Mouse (Mus musculus) T-helper 2 cell (primary cell): ENCODE measurements around the gene Pask.
"Not testable (repeated sequence)": the region's sequence is repeated elsewhere in the genome, so short reads cannot be mapped to it uniquely, and the experiment has no call there.

Experiments
- in situ Hi-C: fragments of 300-600 bp; cut with MboI, MseI; formaldehyde crosslinking; loops from one replicate; pipeline ENCODE4 v1.15.1; 2025; ENCODE audit warnings: high pct_unique_total_duplicates

The Pask gene

DNA sequence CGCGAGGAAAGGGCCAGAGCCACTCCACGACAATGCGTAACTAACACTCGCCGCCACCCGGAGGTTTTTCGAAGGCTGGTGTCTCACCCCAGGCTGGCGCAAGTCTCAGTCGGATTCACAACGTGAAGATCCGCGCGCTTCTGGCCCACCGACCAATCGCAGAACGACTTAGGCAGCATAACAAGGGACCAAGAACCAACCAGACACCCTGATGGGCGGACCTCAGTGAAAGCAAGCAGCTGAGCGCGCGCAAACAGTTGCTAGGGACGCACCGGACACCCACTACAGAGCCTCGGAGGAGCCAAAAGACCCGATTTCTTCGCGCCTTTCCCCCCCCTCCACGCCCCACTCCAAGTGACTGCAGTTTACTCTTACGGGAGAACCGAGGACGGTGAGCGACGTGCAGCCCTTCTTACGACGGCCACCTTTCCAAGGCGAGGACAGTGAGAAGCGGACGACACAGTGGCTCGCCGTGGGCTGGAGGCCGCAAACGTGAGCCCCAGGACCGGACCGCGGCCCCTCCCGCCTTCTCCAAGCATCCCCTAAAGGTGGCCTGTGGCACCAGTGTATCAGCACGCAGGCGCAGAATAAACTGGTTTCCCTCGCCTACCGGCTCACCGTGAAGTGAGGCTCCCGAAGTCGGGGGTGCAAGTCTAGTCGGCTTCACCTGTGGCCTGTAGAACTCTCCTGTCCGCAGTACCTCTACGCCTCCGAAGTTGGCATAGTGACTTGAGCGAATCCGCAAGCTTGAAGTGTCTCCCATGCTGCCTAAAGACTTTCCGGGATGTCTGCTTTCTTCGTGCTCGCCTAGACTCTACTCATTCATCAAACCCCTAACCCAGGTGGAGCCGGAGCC lies at the start of gene Pask, which contains the start of gene Ppp1r7:
Gene Pask (minus strand): TSS at position 835 of the 856 bp plus-strand sequence.
Gene Ppp1r7 (plus strand): TSS at position 207 of the 856 bp plus-strand sequence.
- in situ Hi-C loops: no loop called here

DNA sequence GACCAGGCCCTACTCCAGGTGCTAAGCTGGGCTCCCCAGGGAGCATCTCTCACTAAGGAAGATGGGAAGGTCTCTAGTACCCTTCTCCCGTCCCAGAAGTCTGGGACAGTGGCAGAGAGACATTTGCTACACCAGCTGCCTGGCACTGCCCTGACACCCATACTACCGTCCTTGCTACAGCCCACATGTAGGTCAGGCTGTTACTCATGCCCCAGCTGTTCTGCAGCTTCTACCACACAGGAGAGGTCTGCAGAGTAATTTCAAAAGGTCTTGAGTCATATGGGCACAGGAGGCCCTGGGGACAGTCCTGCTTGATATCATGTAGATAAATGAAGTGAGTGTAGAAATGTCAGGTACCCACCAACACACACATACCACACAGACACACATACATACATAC lies 45.6 kb upstream of the Pask start:
- in situ Hi-C loops: no loop called here

DNA sequence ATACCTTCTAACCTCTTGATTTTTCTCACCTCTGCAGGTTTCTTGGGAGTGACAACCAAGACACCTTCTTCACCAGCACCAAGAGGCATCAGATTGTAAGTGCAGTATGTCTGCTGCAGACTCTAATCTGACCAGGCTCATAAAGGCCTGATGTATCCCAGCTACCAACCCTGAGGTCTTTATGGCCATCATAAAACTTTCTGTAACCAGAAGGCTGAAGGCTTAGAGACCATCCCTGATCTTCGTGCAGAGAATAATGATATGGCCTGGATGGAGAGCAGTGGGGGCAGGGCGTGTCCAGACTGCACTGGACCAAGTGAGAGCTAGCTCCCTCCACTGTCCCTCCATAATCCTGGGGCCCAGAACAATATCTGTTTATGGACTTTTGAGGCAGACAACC lies 43.9 kb upstream of the Pask start:
- in situ Hi-C loops: no loop called here

DNA sequence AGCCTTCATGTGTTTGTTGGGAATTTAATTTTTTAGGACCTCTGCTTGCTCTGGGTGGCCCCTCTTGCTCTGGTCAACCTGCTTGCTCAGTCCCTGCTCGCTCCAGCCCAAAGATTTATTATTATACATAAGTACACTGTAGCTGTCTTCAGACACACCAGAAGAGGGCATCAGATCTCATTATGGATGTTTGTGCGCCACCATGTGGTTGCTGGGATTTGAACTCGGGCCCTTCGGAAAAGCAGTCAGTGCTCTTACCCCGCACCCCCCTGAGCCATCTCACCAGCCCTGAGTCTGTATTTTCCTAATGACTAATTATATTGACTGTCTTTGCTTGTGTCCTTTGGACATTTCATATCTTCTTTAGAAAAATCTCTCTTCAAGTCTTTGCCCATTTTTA lies 35.8 kb upstream of the Pask start:
- in situ Hi-C loops: no loop called here

DNA sequence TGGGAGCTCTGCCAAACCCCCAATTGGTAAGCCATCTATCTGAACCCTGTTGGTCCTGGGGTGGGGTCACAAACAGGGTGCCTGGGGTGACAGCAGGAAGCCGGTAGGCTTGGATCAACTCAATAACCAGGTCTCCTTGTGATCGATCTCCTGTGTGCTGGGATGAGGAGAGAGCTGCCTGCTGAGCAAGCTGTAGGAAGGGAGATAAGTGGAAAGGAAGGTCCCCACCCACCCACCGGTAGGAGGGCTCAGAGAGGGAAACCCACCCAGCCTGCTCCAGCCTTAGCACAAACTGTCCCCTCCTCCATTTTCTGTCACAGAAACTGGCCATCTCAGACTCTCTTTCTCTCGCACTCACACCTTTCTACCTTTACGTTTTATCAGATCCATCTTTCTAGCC lies 34.0 kb upstream of the Pask start:
- in situ Hi-C loops: no loop called here

DNA sequence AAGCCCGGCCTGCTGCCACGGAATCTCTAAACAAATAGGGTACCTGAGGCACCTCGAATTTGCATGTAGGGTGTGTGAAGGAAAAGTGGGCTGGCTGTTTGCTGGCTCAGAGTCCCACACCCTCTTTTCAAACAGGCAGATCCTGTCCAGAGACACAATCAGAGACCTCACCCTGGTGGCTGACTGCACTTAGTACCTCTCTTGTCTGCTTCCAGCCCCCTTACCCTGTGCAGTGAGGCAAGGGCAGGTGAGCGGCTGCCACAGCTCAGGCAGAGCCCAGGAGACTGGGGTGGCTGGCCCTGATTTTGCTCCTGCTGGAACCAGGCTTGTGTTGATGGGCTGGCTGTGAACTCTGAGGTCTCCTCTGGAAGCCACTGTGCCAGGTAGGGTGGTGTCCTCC lies 30.4 kb upstream of the Pask start, which contains the start of gene Ano7:
Gene Ano7 (plus strand): TSS at position 266 of the 400 bp plus-strand sequence.
- in situ Hi-C loops: no loop called here

DNA sequence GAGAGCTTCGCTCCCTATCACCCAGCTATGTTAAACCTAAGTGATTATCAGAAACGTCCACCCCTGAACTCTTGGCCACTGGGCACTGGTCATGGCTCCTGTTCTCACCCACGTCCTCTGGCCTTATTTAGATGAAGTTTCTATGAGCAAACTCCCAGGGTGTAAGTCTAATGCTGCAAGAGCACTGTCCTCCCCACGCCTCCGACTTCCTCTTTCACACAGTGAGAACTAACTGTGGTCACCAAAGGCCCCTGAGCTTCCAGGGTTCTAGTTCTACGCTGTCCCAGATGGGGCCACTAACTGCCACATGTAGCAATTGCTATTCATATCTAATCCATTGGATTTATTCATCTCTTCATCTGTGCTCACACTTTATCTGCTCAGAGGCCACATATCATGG lies 22.4 kb upstream of the Pask start:
- in situ Hi-C loops: no loop called here

DNA sequence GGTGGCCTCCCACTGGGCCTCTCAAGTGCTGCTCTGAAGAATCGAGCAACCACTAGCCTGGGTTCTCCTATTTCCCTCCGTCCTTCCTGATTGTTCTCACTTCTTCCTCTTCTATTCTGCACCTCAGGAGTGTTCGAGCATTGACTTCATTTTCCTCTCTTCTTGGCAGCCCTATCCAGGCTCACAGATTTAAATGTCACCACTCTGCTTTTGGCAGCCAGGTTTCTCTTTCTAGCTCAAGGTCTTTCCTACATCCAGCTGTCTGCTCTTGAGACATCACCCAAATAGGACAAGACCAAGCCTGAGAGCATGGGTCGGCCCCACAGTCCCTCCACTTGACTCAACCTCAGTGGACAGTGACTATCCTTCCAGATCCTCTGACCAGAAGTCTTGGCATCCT lies 19.4 kb upstream of the Pask start:
- in situ Hi-C loops: no loop called here

DNA sequence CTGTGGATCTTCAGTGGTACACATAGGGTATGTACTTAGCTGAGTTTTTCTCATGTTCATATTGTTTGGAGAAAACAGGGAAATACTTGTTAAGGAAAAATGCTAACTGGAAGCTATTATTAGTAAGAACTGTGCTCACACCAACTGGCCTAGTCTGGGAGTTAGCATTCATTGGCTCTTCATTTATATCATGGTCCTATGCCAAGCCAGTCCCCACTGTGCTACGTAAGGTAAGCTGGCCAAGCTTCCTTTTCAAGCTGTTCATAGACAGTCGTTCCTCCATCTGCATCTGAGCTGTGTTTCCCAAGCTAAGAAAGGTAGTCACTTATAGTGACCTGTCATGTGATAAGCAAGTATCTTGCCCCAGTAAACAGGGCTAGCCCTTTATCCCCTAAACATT lies 9.4 kb upstream of the Pask start:
- in situ Hi-C loops: loop anchor here (5.0 kb wide), 1 partner anchor 60 kb away; no protein-coding TSS in a partner anchor

DNA sequence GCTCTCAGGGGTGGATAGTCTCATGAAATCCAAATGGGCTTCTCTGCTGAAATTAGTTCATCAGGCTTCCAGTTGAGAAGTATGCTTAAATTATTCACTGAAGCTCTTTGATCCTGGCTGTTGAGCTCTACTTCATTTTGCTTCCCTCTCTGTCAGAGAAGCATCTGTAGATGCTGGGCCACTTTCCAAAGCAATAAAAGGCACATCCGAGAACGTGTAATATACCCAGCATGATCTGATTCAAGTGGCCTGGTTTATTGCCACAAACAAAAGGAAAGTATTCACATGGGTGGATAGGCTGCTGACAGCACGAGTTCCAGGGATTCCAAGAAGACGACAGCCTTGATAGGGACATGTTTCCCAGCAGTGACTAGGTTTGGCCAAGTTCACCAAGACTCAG lies 6.4 kb upstream of the Pask start:
- in situ Hi-C loops: loop anchor here (5.0 kb wide), 1 partner anchor 63 kb away; no protein-coding TSS in a partner anchor

DNA sequence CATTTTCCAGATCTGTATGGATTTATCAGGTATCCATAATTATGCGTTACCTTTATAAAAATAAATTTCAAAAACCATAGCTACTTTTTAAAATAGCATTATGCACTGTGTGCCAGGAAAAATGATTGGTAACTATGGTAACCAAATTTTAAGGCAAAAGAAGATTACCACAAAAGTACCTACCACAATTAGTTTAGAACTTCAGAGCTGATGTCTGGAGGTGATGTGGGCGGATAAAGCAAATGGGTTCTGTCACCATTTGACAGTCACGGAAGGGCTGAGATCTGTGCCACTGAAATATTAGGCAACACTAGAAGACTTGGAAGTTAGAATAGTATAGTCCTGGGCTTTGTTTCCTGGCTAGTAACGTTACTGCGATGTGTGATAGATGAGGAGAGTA lies 3.9 kb upstream of the Pask start:
- in situ Hi-C loops: no loop called here

DNA sequence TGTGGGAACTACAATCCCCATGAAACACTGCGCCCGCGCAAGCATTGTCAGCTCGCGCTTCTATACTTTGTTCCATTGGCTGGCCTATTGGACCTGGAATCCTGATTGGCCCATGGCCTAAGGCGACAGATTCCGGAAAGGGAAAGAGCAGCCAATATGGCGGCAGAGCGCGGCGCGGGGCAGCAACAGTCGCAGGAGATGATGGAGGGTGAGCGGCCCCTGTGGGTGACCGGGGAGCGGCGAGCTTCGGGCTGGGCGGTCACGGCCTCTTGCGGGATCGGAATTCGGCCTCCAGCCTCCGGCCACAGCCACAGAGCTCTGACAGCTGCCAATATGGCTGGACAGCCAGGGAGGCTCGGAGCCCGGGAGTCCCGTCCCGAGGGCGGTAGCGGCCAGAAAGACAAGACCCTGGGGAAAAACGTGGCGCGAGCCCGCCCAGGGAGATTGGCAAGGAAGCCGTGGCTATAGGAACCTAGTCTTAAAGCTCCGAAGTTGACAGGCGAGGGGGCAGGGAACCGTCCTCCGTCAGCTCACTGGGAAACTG lies 294 bp upstream of the Pask start:
- in situ Hi-C loops: no loop called here

DNA sequence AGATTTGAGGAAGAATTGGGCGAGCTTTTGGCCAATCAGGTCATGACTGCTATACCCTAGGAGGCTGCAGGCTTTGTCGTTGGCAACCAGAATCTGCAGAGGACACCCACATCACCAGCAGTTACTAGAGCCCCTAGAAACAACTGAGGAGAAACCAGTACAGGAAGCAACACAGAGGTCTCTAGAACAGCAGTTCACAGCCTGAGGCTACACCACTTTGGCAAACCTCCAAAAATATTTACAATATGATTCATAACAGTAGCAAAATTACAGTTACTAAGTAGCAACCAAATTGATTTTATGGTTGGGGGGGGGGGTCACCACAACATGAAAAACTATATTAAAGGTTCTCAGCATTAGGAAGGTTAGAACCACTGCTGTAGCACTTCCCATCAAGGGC lies 8.7 kb downstream of the Pask start:
- in situ Hi-C loops: no loop called here

DNA sequence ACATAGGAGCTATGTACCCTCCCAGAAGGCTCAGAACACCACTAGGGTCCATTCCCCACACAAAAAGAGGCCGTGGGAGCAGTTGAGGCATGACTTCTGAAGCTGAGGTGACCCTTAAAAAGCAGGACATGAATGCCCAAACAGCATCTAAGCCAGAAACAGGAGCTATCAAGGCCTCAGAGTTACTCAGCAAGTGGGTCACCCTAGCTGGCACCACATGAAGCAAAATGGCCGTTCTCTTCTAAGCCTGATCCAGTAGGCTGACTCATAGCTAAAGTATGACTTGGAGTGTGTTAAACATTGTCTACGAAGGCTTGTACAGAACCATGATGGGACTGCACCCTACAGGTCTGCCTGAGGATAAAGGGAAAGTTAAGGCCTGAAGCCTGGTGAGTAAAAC lies 16.8 kb downstream of the Pask start:
- in situ Hi-C loops: no loop called here

DNA sequence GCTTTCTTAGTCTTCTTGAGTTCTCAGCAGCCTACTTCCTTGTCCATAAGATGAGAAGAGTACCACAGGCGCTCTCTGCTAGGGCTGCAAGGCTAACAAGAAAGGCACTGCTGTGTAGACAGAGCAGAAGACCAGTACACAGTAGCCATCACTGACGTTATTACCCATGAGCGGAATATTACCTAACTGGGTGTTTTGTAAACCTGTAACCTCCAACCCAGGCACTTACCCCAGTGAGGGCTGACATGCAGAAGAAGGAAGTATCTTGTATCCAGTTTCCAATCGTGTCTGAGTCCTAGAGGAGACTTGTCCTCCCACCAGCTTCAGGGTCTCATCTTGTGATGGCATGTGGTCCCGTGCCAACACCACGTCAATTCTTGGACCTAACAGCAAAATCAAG lies 19.3 kb downstream of the Pask start:
- in situ Hi-C loops: no loop called here

DNA sequence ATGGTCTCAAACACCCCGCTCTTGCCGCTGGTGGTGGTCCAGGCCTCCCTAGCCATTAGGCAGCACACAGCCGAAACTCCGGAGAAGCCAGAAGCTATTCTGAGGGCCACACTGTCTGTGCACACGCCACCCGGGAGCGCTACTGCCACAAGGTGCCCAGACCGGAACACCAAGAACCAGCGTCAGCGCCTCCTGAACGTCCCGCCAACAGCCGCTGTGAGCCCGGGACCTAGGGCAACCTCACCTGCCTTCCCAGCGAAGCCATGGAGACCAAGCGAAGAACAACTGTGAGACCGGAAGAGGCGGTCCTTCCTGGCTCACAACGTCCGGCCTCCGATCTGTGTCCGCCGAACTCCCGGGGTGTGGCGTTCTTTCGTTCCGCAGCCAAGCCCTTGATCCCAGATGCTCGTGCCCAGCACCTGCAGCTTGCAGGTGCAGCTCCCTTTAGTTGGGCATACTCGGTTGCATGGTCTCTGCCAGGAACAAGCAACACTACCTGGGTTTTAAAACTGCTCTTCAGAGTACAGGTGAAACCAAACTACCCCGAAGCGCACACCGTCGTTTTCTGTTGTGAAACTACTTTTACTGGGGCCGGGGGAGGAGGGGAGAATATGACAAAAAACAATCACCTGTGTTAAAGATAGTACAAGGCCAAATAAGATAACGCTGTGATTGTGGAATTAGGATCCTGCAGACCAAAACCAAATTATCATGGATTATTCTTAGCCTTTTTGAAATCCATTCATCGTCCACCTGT lies 37.5 kb downstream of the Pask start, which contains the start of gene Mterf4:
Gene Mterf4 (minus strand): TSS at position 335 of the 757 bp plus-strand sequence.
- in situ Hi-C loops: no loop called here

DNA sequence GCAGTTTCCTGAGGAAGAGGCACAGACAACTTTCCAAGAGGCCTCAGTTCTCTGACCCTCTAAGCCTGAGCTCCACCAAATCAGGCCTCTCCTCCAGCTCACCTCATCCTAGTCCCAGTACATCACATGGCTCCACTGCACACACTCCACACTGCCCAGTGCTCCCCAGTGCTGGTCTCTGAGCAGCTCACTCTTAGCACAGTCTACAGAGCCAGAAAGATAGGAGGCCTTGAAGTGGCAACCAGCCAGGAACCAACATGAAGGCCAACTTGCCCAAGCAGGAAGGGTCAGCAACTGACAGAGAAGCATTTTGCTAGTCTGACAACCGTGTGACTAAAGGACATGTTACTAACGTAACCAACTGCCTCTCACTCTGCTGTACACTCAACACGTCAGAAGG lies 42.7 kb downstream of the Pask start:
- in situ Hi-C loops: no loop called here

DNA sequence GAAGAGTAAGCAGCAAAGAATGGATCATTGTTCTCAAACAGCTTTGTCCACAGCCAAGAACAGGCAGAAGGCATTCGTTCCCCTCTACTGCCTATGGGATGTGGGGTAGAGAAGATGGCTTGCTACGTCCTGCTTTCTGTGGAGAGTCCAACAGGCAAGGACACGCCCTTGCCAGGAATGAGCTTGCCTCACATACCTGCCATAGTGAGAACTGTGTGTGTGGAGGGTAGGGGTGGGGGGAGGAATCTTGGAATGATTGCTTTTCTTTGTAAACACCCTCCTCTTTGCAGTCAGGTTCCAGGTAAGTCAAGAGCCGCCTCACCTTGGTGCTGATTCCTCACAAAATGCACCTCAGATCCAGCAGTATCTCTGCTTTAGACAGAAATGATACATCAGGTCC lies 43.5 kb downstream of the Pask start:
- in situ Hi-C loops: no loop called here

DNA sequence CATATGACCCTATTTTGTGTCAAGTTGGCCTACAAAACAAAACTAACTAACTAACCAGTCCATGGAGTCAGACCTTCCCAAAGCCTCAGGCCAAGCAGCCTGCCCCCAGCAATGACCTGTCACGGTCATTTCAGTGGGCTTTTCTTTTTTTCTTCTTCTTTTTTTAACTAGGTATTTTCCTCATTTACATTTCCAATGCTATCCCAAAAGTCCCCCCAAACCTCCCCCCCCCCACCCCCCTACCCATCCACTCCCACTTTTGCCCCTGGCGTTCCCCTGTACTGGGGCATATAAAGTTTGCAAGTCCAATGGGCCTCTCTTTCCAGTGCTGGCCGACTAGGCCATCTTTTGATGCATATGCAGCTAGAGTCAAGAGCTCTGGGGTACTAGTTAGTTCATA lies 48.8 kb downstream of the Pask start:
- in situ Hi-C loops: not testable (repeated sequence)

DNA sequence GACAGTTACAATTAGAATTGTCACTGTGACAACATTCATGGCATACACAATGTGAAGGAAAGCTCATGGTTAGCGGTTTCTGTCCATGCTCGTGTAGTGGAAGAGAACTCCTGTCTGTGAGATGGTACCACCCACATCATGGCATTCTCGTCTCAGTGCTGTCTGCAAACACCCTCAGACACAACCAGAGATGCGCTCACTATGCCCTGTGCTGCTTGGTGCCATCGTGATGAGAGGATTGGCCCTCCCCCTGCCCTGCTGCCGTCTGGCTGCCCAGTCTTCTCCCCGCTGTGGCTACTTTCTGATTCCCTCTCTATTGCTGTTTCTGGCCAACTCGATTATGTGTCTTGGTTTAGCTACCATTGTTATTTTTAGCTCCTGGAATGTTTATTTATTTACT lies 51.3 kb downstream of the Pask start:
- in situ Hi-C loops: no loop called here

DNA sequence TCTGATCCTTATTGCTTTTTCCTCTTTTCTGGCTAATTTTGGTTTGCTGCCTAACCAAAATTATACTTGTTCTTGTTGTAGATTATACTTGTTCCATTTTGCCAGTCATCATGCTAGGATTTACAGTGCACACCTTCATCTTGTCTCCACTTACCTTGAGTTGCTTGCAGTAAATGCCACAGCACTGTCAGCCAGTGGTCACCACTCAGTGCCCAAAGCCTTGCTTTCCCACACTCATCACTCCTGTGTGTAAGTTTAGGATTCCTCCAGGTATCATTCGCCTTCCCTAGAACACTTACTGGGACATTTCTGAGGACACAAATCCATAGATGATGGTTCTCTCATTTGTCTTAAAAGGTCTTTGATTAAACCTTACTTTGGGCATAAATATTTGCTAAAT lies 51.7 kb downstream of the Pask start:
- in situ Hi-C loops: no loop called here

DNA sequence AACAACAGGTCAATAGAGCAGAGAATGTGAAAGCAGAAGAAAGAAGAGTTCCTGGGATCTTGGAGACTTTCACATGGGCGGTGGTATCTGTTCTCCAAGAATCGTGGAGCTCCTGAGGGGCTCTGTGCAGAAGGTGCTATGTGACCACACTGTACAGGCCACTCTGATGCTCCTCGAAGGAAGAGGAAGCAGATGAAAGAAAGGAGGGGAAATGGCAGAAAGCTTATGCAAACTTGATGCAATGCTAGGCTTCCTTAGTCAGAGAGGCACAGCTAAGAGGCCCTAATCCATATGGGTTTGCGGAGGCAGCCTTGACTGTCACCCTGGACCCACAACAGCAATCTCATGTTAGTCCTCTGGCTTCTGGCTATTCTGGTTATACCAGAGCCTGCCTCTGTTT lies 52.3 kb downstream of the Pask start:
- in situ Hi-C loops: no loop called here
